Mouse (Mus musculus) thymus, postnatal 4 days (tissue): ENCODE results near the gene Zfp607b.

ENCODE experiments used
- DNase-seq: peaks from one replicate; pipeline ENCODE4 v3.0.0; 2021

The Zfp607b gene

DNA sequence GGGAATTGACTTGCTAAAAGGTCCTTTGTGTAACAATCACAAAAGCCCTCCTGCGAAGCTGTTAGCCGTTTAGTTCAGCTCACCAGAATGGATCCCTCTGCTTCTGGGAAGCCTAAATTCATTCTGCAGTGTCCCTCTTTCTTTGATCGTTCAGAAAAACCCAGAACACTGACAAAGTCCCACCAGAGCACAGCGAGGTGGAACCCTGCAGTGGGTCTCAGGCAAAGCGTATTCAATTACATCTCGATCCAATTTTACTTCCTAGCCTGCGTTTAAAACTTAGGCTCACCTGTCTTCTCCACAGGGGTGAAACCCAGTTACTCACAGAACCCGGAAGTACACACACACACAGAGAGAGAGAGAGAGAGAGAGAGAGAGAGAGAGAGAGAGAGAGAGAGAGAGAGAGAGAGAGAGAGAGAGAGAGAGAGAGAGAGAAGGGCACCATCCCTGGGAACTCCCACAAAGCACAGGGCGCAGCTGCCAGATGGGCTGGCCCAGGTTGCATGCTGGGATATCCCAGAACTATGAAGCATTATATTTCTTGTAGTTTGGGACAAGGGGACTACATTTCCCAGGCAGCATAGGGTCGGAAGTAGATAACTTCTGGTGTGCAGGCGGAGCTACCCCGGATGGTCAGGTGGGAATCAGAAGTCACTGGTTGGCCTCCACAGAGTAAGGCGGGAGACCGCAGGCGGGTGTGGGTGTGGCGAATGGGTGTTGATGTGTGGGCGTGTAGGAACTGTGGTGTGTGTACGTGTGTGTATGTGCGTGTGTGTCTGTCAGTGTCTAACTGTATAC lies at the start of gene Zfp607b:
Gene Zfp607b (plus strand): TSS at position 526 of the 798 bp plus-strand sequence.
- DNase-seq, result peak; percentile 88

DNA sequence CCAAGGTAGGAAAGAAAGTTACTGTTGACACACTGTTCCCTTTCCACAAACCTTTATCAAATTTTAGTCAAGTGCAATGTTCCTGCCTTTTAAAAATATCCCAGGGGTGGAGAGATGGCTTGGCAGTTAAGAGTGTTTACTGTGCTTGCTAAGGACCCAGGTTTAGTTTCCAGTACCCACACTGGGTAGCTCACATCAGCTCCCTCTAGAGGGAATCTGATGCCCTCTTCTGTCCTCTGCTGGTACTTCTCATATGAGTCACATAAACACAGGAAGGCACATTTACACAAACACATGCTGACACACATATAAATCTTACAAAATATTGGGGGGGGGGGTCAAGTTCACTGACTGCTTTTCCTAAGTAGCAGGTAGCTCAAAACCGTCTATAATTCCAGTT lies 44.7 kb upstream of the Zfp607b start:
- no peak for DNase-seq

DNA sequence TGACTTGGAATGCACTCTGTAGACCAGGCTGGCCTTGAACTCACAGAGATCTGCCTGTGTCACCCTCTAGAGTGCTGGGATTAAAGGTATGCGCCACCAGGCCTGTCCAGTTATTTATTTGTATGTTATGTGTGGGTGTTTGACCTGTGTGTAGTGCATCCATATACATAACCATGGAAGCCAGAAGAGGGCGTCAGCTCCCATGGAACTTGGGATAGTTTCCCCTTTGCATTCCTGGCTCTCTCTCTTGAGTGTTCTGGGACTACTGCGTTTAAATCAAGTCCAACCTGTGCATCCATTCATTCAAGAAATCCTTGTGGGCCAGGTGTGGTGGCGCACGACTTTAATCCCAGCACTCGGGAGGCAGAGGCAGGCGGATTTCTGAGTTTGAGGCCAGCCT lies 42.6 kb upstream of the Zfp607b start:
- no peak for DNase-seq

DNA sequence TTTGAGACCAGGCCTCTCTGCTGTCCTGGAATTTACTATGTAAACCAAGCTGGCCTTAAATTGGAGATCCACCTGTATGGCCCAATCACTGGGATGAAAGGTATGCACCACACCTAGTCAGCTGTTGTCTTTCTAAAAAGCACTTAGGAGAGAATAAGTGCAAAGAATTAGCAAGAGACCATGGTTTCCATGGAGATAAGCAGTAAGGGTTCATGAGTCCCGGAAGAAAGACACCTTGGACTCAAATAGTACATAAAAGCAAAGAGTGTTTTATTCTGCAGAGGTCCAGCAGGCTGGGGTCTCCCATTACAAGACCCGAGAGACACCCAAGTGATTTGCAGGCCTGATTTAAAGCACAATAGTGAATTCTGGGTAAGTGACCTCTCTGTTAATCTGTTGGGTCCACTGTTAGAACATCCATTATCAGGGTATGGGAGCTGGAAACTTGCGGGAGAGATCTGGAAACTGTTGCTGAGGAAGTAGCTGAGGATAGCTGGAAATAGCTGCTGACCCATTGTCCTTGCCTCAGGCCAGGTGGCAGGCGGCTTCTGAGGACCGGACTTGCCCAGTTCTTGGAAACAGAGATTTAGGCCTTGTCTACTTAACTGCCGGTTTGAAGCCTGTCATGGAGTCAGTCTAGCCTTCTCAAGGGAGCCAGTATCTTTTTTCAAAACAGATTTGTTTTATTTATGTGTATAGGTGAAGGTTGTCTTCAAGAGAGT lies 41.7 kb upstream of the Zfp607b start:
- DNase-seq, result no peak

DNA sequence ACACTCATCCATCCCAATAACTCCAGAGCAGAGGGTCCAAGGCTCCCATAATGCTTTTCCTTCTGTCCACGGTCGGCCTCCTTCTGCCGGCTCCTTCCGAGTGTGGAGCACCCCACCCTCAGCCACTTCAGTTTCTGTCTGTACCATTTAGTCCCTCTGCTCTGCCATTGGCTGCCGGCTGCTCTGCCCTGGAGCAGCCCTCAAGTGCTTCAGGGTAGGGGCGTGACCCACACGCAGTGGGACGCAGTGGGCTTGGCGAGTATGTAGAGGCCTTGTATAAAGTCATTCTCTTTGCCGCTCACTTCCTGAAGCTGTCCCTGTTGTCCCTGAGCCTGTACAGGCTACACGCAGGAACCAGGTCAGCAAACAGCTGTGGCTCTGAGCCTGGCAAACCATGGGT lies 39.4 kb upstream of the Zfp607b start:
- DNase-seq, result no peak

DNA sequence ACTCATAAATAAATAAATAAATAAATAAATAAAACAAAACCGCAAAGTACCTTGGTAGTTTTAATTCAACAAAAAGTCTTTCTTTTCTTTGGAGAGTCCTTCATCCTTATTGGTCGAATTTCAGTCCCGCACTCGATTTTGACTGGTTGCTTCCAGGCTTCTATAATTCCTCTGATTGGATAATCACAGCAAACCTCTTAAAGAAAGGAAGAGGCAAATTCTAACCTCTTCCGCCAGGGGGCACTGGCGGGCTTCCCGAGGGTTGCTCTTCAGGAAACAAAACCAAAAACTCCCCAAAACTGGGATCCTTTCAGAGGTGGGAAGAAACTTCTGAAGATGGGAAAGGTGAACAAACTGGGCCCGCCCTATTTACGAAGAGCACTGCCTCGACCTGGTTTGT lies 38.2 kb upstream of the Zfp607b start:
- DNase-seq, result peak; percentile 85

DNA sequence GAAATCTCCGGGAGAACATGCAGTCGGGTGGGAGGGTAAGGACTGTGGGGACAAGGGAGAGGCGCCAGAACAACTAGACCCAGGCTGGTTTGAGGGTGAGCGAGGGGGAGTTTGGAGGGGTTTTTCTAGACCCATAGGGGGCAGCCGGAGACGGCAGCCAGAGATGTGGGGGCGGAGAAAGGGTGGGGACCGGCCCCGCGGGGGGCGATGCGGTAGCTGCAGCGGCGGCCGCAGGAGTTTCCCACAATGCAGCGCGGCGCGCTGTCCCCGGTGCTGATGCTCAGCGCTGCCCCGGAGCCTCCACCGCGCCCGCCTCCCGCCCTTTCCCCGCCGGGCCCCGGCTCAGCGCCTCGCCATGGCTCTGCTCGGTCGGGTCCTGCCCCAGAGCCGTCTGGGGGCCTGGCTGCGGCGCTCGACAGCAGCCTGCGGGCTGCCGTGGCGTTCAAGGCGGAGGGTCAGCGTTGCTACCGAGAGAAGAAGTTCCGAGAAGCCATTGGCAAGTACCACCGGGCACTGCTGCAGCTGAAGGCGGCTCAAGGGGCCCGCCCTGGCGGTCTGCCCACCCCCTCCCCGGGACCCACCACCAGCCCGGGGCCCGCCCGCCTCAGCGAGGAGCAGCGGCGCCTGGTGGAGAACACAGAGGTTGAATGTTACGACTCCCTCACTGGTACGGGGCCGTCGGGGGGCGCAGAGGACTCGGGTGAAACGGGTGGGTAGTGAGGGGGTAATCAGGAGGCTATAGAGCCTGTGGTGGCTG lies 35.3 kb upstream of the Zfp607b start, which contains the start of gene Ttc9b:
Gene Ttc9b (plus strand): TSS at position 235 of the 757 bp plus-strand sequence.
- peak; percentile 85 for DNase-seq

DNA sequence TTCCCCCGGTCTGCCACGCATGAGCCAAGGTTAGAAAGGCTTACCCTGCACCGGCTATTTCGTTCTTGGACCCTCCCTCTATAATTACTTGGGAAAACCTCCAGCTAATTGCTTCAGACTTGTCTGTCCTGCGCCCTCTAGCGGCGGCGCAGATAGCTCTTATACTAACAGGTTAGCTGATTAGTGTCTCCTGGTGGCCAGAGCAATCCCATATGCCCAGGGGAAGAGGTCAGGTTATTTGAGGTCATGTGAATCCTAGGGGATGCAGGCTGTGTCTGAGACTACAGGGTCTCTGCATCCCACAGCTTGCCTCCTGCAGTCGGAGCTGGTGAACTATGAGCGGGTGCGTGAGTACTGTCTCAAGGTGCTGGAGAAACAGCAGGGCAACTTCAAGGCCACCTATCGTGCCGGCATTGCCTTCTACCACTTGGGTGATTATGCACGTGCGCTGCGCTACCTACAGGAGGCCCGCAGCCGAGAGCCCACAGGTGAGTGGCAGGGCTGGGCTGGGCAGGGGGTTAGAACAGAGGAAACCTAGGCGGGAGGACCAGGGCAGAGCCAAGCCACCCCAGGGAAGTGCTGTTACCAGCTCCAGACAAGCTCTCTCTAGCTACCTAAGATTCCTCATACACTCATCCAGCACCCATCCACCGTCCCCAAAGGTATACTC lies 34.4 kb upstream of the Zfp607b start:
- peak; percentile 62 for DNase-seq

DNA sequence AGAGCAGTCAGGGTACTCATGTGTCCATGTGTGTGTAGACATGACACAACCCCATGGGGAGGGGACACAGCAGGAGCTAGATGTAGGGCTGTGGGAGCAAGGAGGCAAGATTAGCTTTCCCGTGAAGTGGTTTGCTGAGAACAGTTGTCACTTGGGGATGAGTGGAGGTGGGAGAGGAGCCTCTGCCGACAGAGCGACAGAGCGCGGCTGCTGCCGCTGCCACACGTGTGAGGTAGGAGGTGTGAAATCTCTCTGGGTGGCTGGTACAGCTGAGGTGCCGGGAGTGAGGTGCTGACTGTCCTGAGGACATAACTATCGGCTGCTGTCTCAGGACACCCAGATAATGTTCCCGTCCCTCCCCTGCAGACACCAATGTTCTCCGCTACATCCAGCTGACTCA lies 33.6 kb upstream of the Zfp607b start:
- DNase-seq, result no peak

DNA sequence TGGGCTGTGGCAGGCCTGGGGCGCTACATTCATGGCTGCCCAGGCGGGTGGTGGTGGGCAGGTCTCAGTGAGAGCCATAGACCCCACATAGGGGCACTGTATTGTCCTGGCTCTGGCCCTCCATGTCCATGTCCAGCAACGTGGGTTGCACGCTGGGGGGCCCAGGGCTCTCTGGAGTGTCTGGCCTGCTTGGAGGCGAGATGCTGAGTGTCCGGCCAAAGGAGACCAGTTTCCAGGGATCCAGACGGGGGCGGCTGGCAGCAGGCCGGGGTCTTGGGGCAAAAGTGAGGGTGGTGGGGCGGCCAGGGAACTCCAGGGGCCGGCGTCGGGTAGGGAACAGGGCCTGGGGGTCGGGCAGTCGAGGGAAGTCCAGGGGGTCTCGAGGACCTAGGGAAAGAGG lies 32.5 kb upstream of the Zfp607b start:
- DNase-seq, result no peak

DNA sequence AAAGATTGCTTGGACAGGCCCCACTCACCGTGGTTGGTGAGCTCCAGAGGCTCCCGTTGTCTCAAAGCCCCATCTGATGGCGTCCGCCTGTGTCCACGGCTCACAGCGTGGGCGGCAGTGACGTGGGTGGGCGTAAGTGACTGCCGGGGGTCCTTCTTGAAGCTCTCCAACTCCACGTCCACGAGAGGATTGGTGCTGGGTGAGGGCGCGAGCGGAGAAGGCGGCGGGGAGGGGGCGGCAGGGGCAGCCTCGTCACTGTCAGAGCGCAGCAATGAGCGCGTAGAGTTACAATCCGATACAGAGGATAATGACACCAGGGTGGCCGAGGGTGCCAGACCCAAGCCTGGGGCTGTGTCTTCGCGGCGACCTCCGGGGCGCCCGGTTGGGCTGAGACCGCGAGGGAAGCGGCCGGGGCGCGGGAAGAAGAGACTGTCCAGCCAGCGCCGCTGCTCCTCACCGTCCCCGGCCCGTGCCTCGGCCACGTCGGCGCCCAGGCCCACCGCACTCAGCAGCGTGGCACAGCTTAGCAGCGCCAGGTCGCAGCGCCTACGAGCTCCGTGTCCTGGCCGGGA lies 31.2 kb upstream of the Zfp607b start:
- no peak for DNase-seq

DNA sequence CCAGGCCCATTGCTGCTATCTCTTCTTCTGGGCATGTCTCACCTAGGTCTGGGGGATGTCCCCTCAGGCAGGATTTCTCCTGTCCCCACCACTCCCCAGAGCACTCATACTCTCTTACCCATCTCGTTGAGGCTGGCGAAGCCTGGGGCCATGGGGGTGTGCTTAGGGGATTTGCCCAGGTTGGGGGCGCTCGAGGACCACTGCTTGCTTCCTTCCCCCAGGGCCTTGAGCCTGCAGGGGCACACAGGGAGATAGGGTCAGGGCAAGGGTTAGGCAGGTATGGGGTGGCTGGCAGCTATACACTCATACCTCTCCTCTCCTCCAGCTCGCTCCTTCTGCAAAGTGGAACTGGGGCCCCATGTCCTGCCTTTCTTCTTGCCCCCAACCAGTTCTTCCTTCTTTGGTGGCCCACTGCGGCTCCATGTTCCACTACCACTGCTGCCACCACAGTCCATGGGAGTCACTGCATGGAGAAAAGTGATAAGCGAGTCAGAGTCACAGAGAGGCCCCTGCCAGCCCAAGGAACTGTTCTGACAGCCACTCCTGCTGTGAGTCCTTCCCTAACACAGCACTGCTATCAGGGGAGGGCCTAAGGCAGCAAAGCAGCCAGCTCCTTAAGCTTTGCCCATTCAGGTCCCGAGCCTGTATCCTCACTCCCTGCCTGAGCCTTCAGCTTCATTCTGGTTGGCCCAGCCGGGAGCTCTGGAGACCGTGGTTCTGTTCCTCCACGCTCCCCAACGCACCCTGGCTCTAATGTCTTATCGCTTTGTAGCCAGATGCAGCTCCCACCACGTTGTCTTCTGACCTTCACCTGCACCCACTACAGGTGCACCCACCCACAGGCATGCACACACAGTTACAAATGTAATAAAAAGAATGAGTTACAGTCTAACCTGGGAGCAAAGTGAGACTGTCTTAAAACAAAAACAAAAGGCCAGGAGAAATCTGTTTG lies 30.2 kb upstream of the Zfp607b start:
- no peak for DNase-seq

DNA sequence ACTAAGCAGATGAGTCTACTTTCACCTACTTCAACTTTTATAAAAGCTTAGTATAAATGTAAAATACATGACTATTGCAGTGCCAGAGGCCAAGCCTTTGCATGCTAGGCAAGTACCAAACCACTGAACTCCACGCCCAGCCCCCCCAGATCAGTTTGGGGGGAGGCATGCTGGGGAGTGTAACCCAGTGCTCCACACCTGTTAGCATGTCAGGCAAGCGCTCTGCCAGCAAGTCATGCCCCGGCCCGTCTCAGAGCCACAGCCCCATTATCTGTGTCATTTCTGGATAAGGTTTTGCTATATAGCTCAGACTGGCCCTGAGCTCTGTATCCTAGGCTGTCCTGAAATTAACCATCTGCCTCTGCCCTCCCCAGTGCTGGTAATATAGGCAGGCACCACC lies 27.1 kb upstream of the Zfp607b start:
- no peak for DNase-seq

DNA sequence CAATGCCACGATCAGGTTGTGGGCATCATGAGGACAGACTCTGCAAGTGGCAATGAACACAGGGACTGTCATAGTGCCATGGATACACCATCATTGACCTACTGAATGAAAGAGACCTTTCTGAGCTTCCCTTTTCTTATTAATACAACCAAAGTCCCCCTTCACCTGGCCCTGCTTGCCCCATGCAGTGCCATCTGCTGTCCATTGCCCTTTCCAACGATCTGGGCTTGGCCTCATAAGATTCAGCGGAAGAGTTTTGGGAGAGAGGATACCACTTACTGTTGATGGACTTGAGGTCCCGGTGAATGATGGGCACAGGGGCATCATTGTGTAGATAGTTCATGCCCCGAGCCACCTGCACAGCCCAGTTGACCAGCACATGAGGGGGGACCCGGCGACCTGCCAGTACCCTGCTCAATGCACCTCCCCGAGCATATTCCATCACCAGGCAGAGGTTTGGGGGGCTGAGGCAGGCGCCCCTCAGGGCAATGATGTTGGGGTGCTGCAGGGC lies 16.0 kb upstream of the Zfp607b start:
- DNase-seq, result no peak

DNA sequence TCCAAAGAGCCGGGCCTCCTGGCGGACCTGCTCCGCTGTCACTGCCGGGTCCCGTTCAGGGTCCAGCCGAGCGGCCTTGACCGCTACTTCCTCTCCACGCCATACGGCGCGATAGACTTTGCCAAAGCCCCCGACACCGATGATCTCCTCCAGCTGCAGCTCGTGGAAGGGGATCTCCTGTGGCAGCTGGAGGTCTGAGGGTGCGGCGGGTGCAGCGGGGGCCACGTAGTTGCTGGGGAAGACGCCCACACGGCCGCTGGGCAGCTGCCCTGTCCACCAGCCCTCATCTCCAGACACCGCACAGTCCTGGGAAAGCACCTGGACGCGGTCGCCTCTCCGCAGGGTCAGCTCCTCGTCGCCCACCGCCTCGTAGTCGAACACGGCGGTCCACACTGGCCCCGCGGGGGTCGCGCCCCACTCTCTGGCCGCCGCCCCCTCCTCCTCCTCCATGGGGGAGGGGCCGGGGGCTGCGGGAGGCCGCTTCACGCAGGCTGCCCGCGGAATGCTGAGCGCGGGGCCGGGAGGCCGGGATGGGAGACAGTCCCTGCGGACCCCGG lies 15.5 kb upstream of the Zfp607b start:
- DNase-seq, result peak; percentile 61

DNA sequence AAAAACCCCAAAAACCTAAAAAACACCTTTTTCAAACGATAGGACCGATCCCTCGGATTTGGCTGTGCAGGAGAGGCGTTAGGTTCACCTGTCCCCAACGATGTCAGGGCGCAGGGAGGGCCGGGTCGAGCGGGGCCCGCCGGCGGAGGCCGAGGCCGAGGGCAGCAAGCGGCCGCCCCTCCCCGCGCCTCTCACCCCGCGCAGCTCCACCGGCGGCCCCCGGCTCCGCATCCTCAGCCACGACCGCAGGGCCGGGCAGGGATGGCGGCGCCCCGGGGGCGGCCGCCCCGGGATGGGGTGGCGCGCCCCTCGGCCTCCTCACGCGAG lies 15.0 kb upstream of the Zfp607b start:
- DNase-seq, result no peak

DNA sequence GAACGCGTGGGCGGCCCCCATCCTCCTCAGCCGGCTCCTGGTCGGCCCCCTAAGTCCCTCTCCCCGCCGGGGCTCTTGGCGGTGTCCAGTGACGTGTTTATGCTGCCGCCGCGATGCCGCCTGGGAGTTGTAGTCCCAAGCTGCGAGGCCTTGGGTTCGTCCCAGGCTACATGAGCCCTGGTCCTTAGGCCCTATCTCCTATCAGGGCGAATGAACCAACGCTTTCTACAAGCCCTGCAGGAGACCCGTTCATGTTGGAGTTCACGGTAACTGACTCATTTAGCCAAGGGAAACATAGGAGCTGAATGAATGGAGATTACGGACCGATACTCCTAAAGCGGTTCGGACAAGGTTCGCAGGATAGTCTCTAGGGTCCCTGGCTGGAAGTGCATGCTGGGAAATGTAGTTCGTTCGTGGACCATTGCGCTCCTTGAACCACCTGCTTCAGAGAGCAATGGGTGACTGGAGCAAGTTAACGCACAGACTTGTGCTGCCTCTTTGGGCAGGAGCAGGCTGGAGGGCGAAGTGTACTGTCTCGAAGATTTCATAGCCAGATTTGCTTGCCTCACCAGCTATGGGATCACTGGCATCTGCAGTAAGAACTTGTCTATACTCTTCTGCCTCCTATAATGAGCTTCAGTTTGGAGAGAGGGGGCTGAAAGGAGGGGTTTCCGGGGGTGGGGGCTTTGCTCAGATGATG lies 14.5 kb upstream of the Zfp607b start, which contains the start of gene Map3k10:
Gene Map3k10 (minus strand): TSS at position 77 of the 700 bp plus-strand sequence.
- DNase-seq, result peak; percentile 97

DNA sequence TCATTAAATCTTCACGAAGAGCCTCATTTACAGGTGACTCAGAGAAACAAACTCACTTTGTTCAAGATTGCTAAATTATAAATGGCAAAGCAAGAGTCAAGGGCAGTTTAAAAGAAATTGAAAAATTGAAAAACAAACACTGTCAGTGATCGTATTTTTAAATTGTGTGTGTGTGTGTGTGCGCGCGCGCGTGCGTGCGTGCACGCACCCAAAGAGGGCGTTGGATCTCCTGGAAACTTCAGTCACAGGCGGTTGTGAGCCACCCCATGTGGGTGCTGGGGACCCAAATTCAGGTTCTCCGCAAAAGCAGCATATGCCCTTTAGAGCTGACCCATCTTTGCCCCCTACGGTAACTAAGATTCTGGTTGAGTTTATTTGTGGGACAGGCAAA lies 13.9 kb upstream of the Zfp607b start:
- peak; percentile 23 for DNase-seq

DNA sequence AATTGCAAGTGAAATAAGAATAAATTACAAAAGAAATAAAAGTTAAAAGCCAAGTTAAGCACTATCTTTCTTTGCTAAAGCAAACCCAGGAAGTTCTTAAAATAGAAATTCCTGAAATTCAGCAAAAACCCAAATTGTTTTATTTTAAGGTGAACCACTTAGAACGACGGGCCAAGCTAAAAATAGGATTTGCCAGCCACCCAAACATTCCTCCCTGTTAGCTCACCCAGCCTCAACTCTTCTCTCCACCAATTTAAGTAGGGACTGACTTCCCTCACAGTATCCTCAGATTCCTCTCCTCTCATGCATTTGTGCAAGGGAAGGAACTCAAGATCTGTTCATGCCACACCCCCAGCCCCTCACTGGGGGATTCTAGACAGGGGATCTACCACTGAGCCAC lies 5.9 kb upstream of the Zfp607b start:
- no peak for DNase-seq

DNA sequence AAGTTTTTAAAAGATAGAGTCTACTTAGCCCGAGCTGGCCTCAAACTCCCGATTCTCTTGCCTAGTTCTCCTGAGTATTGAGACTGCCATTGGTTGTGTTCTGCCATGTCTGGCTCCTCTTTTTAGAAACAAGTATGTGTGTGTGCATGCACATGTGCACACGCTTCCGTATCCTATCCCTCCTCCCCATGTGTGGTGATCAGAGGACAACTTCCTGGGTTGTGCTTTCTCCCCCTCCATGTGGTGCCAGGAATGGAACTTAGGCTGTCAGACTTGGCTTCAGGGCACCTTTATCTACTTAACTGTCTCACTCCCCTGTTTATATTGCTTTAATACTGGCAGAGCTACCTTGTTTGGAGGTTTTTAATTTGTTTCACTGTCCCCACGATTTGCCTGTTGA lies 3.9 kb upstream of the Zfp607b start:
- no peak for DNase-seq
